Mouse (Mus musculus) olfactory bulb, adult 2 months (tissue): Measurements from ENCODE around the gene Smg6.

ENCODE experiments used
- CTCF ChIP-seq: fragments of 200-500 bp; IDR thresholded peaks from 2 replicates; pipeline ENCODE4 v1.5.1; 2012; ENCODE audit warnings: low read depth, mild to moderate bottlenecking, low read length, moderate library complexity; ENCODE audit not compliant: insufficient read depth
- POLR2A ChIP-seq: fragments of 200-500 bp; IDR thresholded peaks from 2 replicates; pipeline ENCODE4 v1.6.1; 2012; ENCODE audit warnings: mild to moderate bottlenecking, low read depth, low read length, moderate library complexity; ENCODE audit not compliant: insufficient read depth

DNA sequence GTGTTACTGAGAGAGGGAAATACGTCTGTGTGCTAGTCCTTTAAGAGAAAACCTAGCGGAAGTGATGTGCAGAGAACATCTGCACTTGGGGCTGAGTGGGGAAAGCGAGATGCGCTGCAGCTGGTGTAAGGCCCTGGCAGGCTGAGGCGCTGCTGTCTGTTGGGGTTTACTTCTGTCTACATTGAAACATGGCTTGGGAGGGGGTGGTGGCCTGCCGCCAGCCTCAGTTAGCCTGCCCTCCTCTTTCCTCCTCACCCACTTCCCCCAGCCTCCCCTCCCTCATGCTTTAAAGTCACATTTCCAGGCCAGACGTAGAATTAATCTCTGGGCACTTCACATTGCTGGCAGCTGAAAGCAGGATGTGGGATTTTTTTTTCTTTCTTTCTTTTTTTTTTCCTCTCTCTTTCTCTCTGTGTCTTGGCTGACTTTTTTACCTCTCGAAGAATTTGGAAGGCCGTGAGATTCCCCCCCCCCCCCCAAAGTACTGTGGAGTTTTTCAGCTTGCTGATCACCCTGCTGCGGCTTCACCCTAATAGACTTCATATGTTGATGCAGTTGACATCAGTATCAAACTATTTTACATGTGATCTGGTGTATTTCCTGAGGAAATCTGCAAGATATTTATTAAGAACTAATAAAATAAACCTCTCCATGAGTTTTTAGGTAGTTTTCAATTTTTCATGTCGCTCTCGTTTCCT lies 87.5 kb downstream of the Smg6 start:
- TF ChIP-seq CTCF, result no peak
- TF ChIP-seq POLR2A, result no peak
